Mouse (Mus musculus) erythroblast, embryonic 14.5 days (primary cell): ENCODE results near the gene Cercam. TPM values are rescaled to one million over a fixed set of nuclear protein-coding genes. Genes with fewer than 3 reads are reported as not detected.

Experiments
- H3K27me3 ChIP-seq: 2 replicates; pipeline ENCODE4 v1.6.1; 2012; ENCODE audit warnings: inconsistent platforms; ENCODE audit not compliant: control insufficient read depth
- H3K36me3 ChIP-seq: 2 replicates; pipeline ENCODE4 v1.6.1; 2012; ENCODE audit warnings: mild to moderate bottlenecking, inconsistent platforms; ENCODE audit not compliant: control insufficient read depth
- H3K4me1 ChIP-seq: 2 replicates; pipeline ENCODE4 v1.6.1; 2012; ENCODE audit warnings: inconsistent platforms; ENCODE audit not compliant: control insufficient read depth
- H3K4me3 ChIP-seq: replicated peaks from 2 replicates; pipeline ENCODE3; 2012; ENCODE audit warnings: moderate library complexity, mild to moderate bottlenecking, inconsistent platforms
- H3K9me3 ChIP-seq: 2 replicates; pipeline ENCODE4 v1.6.1; 2012; ENCODE audit warnings: low read length, inconsistent platforms, mixed read lengths; ENCODE audit not compliant: control insufficient read depth
- GATA1 ChIP-seq: IDR thresholded peaks from 2 replicates; pipeline ENCODE4 v1.6.1; 2012; ENCODE audit warnings: low read length, inconsistent platforms, mixed read lengths
- TAL1 ChIP-seq: IDR thresholded peaks from 3 replicates; pipeline ENCODE4 v1.6.1; 2012; ENCODE audit warnings: low read length, inconsistent platforms, mixed read lengths
- polyA plus RNA-seq: library from polyadenylated mRNA; stranded (reverse); fragments of >175 nt; gene quantifications from 2 replicates; pipeline ENCODE4 v1.2.3, GENCODE M21; 2012

Gene Cercam
- polyA plus RNA-seq, 1 experiment = 17.8 TPM

DNA sequence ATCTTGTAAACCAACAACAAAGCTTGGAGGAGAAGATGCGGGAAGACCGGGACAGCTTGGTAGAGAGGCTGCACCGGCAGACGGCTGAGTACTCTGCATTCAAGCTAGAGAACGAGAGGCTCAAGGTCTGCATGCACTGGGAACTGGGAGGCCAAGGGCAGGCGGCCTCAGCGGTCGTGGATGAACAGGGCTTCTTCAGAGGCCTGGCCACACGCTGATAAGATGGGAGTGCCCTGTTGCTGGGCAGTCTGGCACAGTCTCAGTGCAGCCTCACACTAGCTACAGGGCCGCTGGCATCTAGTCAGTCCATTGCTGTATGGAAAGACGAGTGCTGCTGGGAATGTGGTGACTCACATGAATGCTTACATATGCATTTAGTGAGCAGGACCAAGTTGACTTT is 48.7 kb downstream of the Cercam start:
- Histone ChIP-seq H3K4me3 (peak overlapping the region; percentile 24), H3K4me1 (peaks cover 34% of the 10 kb centered on the region), H3K36me3 (peaks cover 97% of the 10 kb centered on the region), H3K9me3 (no peaks in the 10 kb centered on the region), H3K27me3 (no peaks in the 10 kb centered on the region)
- no peak for TF ChIP-seq GATA1
- TF ChIP-seq TAL1 = peak; percentile 49; the same call in 2 of the 3 replicates

- TF ChIP-seq TAL1 (no peak), GATA1 (no peak)
- H3K36me3 ChIP-seq = peaks cover 97% of the 10 kb centered on the region
- no peaks in the 10 kb centered on the region for H3K9me3 ChIP-seq
- H3K4me3 ChIP-seq = no peak overlapping the region
- H3K4me1 ChIP-seq = peaks cover 18% of the 10 kb centered on the region
- H3K27me3 ChIP-seq = no peaks in the 10 kb centered on the region
Observed at GRCm38 (mm10) chr2:29922011-29922410, 53.0 kb downstream of the Cercam start.

GRCm38 (mm10) chr2:29926542-29926941 is 57.6 kb downstream of the Cercam start:
- H3K9me3 ChIP-seq = no peaks in the 10 kb centered on the region

DNA sequence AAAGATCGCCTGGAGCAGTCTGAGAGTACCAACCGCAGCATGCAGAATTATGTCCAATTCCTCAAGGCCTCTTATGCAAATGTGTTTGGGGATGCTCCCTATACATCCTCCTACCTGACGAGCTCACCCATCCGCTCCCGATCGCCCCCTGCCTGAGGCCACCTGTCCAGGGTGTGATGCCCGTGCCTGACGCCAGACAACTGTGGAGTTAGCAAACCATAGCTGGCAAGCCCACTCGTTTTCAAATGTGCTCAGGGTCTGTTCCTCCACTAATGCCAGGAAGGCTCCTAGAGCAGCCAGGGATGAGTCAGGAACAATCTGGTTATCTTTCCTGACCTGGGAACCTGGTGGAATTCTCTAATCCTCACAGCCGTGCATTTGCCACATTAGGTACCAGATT is 61.5 kb downstream of the Cercam start:
- peaks cover 63% of the 10 kb centered on the region for H3K36me3 ChIP-seq
- TF ChIP-seq GATA1 = no peak
- no peak for TF ChIP-seq TAL1

More at GRCm38 (mm10) chr2:29926542-29926941, 57.6 kb downstream of the Cercam start:
- TF ChIP-seq TAL1 (no peak), GATA1 (no peak)
- Histone ChIP-seq H3K4me3 (no peak overlapping the region), H3K36me3 (peaks cover 99% of the 10 kb centered on the region), H3K27me3 (no peaks in the 10 kb centered on the region), H3K4me1 (peaks cover 3% of the 10 kb centered on the region; the same call in 1 of the 2 replicates)

GRCm38 (mm10) chr2:29931194-29931593 is 62.2 kb downstream of the Cercam start:
- TF ChIP-seq GATA1 (no peak), TAL1 (no peak)
- H3K9me3 ChIP-seq = no peaks in the 10 kb centered on the region
- peaks cover 58% of the 10 kb centered on the region for H3K36me3 ChIP-seq
- H3K27me3 ChIP-seq = no peaks in the 10 kb centered on the region
- no peak overlapping the region for H3K4me3 ChIP-seq
- peaks cover 18% of the 10 kb centered on the region for H3K4me1 ChIP-seq

More for the DNA sequence above, 61.5 kb downstream of the Cercam start:
- Histone ChIP-seq H3K4me3 (no peak overlapping the region), H3K9me3 (no peaks in the 10 kb centered on the region), H3K27me3 (no peaks in the 10 kb centered on the region), H3K4me1 (peaks cover 11% of the 10 kb centered on the region)

Other genes with a start within 250 kb of the Cercam start
- gene Rapgef1, start 249.4 kb upstream of the Cercam start, polyA plus RNA-seq = 2.0 and 2.1 TPM in 2 replicates
- gene Gm13420, start 117.5 kb upstream of the Cercam start, polyA plus RNA-seq = not detected in 2 replicates
- not detected in 2 replicates for gene Gm13547, start 109.9 kb upstream of the Cercam start, polyA plus RNA-seq
- gene Coq4, start 81.7 kb upstream of the Cercam start, polyA plus RNA-seq = 4.5 and 6.0 TPM in 2 replicates
- gene Trub2, start 80.7 kb upstream of the Cercam start, polyA plus RNA-seq = 0.20 and 0.69 TPM in 2 replicates
- 0.10 and 0.19 TPM in 2 replicates for gene Slc27a4, start 66.5 kb upstream of the Cercam start, polyA plus RNA-seq
- gene Urm1, start 49.1 kb upstream of the Cercam start, polyA plus RNA-seq = 5.1 and 6.7 TPM in 2 replicates
- 5.7 and 6.0 TPM in 2 replicates for gene Odf2, start 20.1 kb downstream of the Cercam start, polyA plus RNA-seq
- gene Gle1, start 66.3 kb downstream of the Cercam start, polyA plus RNA-seq = 6.5 and 7.0 TPM in 2 replicates
- gene Sptan1, start 96.4 kb downstream of the Cercam start, polyA plus RNA-seq = 0.01 and 0.04 TPM in 2 replicates
- gene Wdr34, start 179.7 kb downstream of the Cercam start, polyA plus RNA-seq = 0.69 and 1.6 TPM in 2 replicates
- 11.7 and 14.7 TPM in 2 replicates for gene Set, start 188.2 kb downstream of the Cercam start, polyA plus RNA-seq
- 0.09 and 0.13 TPM in 2 replicates for gene Pkn3, start 208.5 kb downstream of the Cercam start, polyA plus RNA-seq
- gene Zdhhc12, start 224.5 kb downstream of the Cercam start, polyA plus RNA-seq = 1.6 and 2.8 TPM in 2 replicates